Mouse (Mus musculus) G1E (cell line): Measurements from ENCODE around the gene Rad51ap2. TPM values are rescaled to one million over a fixed set of nuclear protein-coding genes. Genes with fewer than 3 reads are reported as not detected.

ENCODE experiments used
- ATAC-seq: 2 replicates; pipeline ENCODE4 v1.8.0; 2016; ENCODE audit warnings: mild to moderate bottlenecking; ENCODE audit not compliant: insufficient number of reproducible peaks, poor library complexity, low FRiP score, severe bottlenecking; ENCODE audit errors: extremely low read depth
- DNase-seq: peaks from one replicate; pipeline ENCODE4 v3.0.0; 2012; ENCODE audit warnings: low spot score
- H3K27me3 ChIP-seq: 2 replicates; pipeline ENCODE4 v1.6.1; 2012; ENCODE audit warnings: mild to moderate bottlenecking, low read length, inconsistent platforms; ENCODE audit not compliant: insufficient read depth
- H3K36me3 ChIP-seq: replicated peaks from 2 replicates; pipeline ENCODE3; 2012; ENCODE audit warnings: mild to moderate bottlenecking, inconsistent platforms
- H3K4me1 ChIP-seq: 2 replicates; pipeline ENCODE4 v1.6.1; 2012; ENCODE audit warnings: low read depth, low read length, inconsistent platforms, mixed read lengths; ENCODE audit not compliant: insufficient read depth
- H3K4me3 ChIP-seq: 2 replicates; pipeline ENCODE4 v1.5.1; 2012; ENCODE audit warnings: low read depth, mild to moderate bottlenecking, inconsistent platforms, low read length, moderate library complexity, mixed read lengths
- H3K9me3 ChIP-seq: replicated peaks from 2 replicates; pipeline ENCODE4 v1.6.1; 2012; ENCODE audit warnings: inconsistent platforms
- CTCF ChIP-seq: IDR thresholded peaks from 2 replicates; pipeline ENCODE4 v1.5.1; 2012; ENCODE audit warnings: low read depth, low read length, inconsistent platforms, mixed read lengths
- GATA1 ChIP-seq: IDR thresholded peaks from 2 replicates; pipeline ENCODE4 v1.6.1; 2012; ENCODE audit warnings: borderline replicate concordance, low read length, inconsistent platforms, mixed read lengths
- GATA2 ChIP-seq: IDR thresholded peaks from 2 replicates; pipeline ENCODE4 v1.6.1; 2012; ENCODE audit warnings: low read depth, low read length, inconsistent platforms, borderline replicate concordance
- POLR2AphosphoS5 ChIP-seq: IDR thresholded peaks from 2 replicates; pipeline ENCODE4 v1.6.1; 2012; ENCODE audit warnings: low read depth, low read length, inconsistent platforms; ENCODE audit not compliant: insufficient replicate concordance
- TAL1 ChIP-seq: conservative IDR thresholded peaks from 2 replicates; pipeline ENCODE4 v1.6.1; 2012; ENCODE audit warnings: low read depth, low read length, inconsistent platforms, mixed read lengths
- polyA plus RNA-seq: library from polyadenylated mRNA; stranded (reverse); fragments of >175 nt; gene quantifications from 2 replicates; pipeline ENCODE4 v1.2.3, GENCODE M21; 2012
- total RNA-seq, 2 experiments: library from RNA; stranded (forward) in 1 of 2; stranded (reverse) in 1 of 2; fragments of 200-1000 nt in 1 of 2; fragments of >200 nt in 1 of 2; fragmentation: Nextera tagmentation in 1 of 2; gene quantifications; 2 replicates each; pipeline ENCODE4 v1.2.3; 2014 to 2017

The Rad51ap2 gene
- not detected in 2 replicates for total RNA-seq (2014; fragmentation: Nextera tagmentation)
- total RNA-seq (2017), result 0.11 and 0.12 TPM in 2 replicates
- not detected in 2 replicates for polyA plus RNA-seq

DNA sequence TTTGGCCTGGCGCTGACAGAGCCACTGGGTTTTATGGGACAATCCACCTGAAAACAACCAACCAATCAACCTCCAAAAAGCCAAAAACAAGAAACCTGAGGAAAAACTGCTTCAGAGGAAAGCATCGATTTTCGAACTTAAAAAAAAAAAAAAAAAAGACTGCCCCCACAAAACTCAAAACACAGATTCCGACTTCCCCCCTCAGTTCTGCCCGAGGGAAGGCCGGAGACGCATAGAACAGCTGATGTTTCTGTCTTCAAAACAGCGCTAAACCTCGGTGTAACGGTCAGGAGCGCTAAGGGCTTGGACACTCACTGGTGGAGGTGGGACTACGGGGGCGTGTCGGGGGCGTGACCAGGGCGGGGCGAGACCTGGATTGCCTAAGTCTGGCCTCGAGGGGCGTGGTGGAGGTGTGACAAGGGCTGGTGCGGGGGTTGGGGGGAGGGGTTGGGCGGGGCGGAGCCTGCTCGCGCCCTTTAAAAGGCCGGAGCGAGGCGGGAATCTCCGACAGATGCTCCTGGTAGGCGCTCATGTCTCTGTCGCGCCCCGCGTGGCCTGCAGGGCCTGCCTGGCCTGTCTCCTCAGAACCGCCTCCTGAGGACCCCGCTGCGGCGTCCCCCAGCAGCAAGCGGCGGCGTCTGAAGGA lies at the start of gene Rad51ap2:
Gene Rad51ap2 (plus strand): TSS at position 531 of the 646 bp plus-strand sequence.
- no peak for ATAC-seq
- Histone ChIP-seq H3K9me3 (peaks cover 5% of the 10 kb centered on the region), H3K27me3 (no peaks in the 10 kb centered on the region), H3K36me3 (no peaks in the 10 kb centered on the region), H3K4me1 (no peaks in the 10 kb centered on the region), H3K4me3 (no peak within 1 kb of the TSS)
- no peak for DNase-seq
- TF ChIP-seq GATA1, result no peak
- TF ChIP-seq TAL1, result no peak
- TF ChIP-seq CTCF, result no peak
- no peak for TF ChIP-seq POLR2AphosphoS5
- no peak for TF ChIP-seq GATA2

DNA sequence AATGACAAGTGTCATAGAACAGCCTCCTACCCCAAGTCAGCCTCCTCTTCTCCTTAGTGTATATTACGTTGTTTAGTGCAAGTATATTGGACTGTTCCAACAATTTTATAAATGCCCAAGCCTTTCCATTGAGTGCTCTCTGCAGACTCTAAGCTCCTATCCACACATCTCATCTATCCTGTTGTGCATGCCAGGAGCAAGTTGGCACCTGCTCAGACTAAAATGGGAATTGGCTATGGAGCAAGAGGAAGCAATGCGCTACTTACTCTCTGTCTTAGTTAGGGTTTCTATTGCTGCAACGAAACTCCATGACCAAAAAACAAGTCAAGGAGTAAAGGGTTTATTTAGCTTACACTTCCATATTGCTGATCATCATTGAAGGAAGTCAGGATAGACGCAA lies 48.2 kb upstream of the Rad51ap2 start:
- no peak for DNase-seq
- H3K27me3 ChIP-seq, result no peaks in the 10 kb centered on the region
- H3K4me3 ChIP-seq, result no peak overlapping the region
- TF ChIP-seq POLR2AphosphoS5, result no peak
- TF ChIP-seq GATA1, result no peak
- TF ChIP-seq GATA2, result no peak
- no peak for TF ChIP-seq CTCF
- TF ChIP-seq TAL1, result no peak
- no peaks in the 10 kb centered on the region for H3K4me1 ChIP-seq
- H3K9me3 ChIP-seq, result no peaks in the 10 kb centered on the region
- no peak for ATAC-seq
- no peaks in the 10 kb centered on the region for H3K36me3 ChIP-seq

DNA sequence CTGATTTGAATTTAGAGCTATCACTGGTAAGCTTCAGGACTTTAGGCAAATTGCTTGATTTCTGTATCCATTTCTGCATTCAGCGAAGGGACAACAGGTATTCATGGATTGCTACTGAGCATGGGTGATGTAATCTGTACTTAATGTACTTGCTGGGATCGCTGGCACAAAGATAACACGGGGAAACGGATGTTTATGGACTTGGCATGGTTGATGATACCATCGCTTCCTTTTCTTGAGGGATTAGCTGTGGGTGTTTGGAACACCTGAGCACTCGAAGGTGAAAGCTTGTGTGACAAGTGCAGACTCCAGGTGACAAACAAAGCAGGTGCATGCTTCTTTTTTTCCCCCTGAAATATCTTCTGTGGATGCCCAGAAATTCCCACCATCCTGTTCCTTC lies 37.8 kb upstream of the Rad51ap2 start:
- H3K36me3 ChIP-seq, result no peaks in the 10 kb centered on the region
- no peak for DNase-seq
- no peaks in the 10 kb centered on the region for H3K9me3 ChIP-seq
- no peaks in the 10 kb centered on the region for H3K4me1 ChIP-seq
- no peak for ATAC-seq
- H3K4me3 ChIP-seq, result no peak overlapping the region
- TF ChIP-seq GATA1 (no peak), POLR2AphosphoS5 (no peak), GATA2 (no peak), CTCF (no peak), TAL1 (no peak)
- H3K27me3 ChIP-seq, result no peaks in the 10 kb centered on the region

DNA sequence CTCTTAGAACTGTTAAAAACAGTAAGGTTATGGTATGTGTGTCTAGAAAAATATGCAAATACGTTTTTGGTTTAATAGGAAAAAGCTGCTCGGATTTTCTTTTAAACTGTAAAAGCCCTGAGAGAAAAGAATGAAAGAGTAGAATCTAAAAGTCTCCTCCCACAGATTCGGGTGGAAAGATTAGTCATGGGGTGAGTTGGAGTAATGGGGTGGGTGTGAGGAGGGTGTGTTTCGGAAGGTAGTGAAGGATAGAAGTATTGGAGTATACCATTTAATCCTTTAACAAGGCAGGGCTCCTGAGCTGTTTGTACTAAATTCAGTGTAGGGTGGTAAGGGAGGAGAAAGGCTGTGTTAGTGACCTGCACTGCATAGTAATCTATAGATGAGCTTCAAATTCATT lies 28.5 kb upstream of the Rad51ap2 start:
- TF ChIP-seq GATA1 (no peak), TAL1 (no peak), POLR2AphosphoS5 (no peak), CTCF (no peak), GATA2 (no peak)
- no peaks in the 10 kb centered on the region for H3K4me1 ChIP-seq
- H3K4me3 ChIP-seq, result no peak overlapping the region
- H3K36me3 ChIP-seq, result no peaks in the 10 kb centered on the region
- ATAC-seq (no peak), DNase-seq (no peak)
- H3K9me3 ChIP-seq, result no peaks in the 10 kb centered on the region
- H3K27me3 ChIP-seq, result no peaks in the 10 kb centered on the region

DNA sequence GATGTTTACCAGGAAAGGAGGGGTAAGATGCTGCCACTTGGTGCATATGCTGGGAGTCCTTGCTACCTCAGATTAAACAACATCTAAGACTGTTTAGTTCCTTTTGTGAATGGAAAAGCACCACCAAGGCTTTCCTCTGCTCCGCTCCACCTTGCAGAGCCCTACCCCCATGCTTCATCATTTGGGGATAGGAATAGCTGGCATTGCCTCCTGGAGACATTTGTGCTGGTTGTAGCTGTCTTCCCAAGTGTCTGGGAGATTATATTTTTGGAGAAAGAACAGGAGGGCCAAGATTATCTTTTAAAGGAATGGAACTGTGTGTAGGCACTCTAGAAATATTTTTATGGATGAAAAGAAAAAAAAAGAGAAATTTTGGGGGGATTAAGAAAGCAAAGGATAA lies 22.8 kb upstream of the Rad51ap2 start:
- 0 out of 2 replicates have a peak, but pooled peaks cover 2% of the 10 kb centered on the region for H3K9me3 ChIP-seq
- TF ChIP-seq CTCF, result no peak
- no peak for TF ChIP-seq POLR2AphosphoS5
- no peak for TF ChIP-seq GATA2
- no peak for TF ChIP-seq GATA1
- no peak for TF ChIP-seq TAL1
- no peak for ATAC-seq
- H3K36me3 ChIP-seq, result no peaks in the 10 kb centered on the region
- no peaks in the 10 kb centered on the region for H3K4me1 ChIP-seq
- 0 out of 2 replicates have a peak, but pooled peaks cover 2% of the 10 kb centered on the region for H3K27me3 ChIP-seq
- DNase-seq, result no peak
- H3K4me3 ChIP-seq, result no peak overlapping the region

DNA sequence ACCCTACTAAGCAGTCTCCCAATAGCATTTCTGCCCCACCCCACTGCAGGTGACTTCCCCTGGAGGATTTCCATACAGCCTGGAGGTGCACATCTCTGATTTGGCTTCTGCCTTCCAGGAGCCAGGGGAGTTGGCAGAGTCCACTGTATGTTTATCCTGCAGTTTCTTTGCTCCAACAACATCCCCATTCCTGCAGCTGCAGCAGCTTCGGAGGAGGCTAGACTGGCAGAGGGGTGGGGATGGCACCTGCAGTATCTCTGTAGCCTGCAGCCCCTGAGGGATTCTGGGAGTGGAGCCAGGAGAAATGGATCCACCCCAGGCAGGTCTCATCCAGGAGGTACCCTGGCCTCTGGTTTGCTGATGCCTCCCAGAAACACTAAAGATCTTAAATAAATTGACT lies 22.2 kb upstream of the Rad51ap2 start:
- Histone ChIP-seq H3K9me3 (0 out of 2 replicates have a peak, but pooled peaks cover 2% of the 10 kb centered on the region), H3K36me3 (no peaks in the 10 kb centered on the region), H3K4me3 (no peak overlapping the region), H3K27me3 (0 out of 2 replicates have a peak, but pooled peaks cover 2% of the 10 kb centered on the region), H3K4me1 (no peaks in the 10 kb centered on the region)
- TF ChIP-seq TAL1 (no peak), POLR2AphosphoS5 (no peak), GATA1 (no peak), GATA2 (no peak)
- DNase-seq (no peak), ATAC-seq (no peak)
